Mouse (Mus musculus) lung, embryonic 14.5 days (tissue): Measurements from ENCODE around the gene Hist1h3b. TPM values are rescaled to one million over a fixed set of nuclear protein-coding genes. Genes with fewer than 3 reads are reported as not detected.
"Not testable (repeated sequence)": the region's sequence is repeated elsewhere in the genome, so short reads cannot be mapped to it uniquely, and the experiment has no call there.

ENCODE experiments used
- ATAC-seq: fragments of 200-750 bp; cut with Nextera tagmentation; 2 replicates; pipeline ENCODE4 v1.8.0; 2017; ENCODE audit warnings: mild to moderate bottlenecking, moderate TSS enrichment, moderate library complexity; ENCODE audit not compliant: insufficient read depth
- DNase-seq: peaks from one replicate; pipeline ENCODE4 v3.0.0-alpha.2; 2015
- H3K27ac ChIP-seq: fragments of 300-500 bp; sonication (generic); 2 replicates; pipeline ENCODE4 v1.5.1; 2014; ENCODE audit warnings: low read depth, mild to moderate bottlenecking, moderate library complexity
- H3K27me3 ChIP-seq: fragments of 300-500 bp; sonication (generic); 2 replicates; pipeline ENCODE4 v1.6.1; 2014; ENCODE audit warnings: low read length, control low read depth; ENCODE audit not compliant: insufficient read depth
- H3K36me3 ChIP-seq: fragments of 300-500 bp; sonication (generic); 2 replicates; pipeline ENCODE4 v1.6.1; 2014; ENCODE audit warnings: control low read depth; ENCODE audit not compliant: insufficient read depth
- H3K4me1 ChIP-seq: fragments of 300-500 bp; sonication (generic); 2 replicates; pipeline ENCODE4 v1.6.1; 2014; ENCODE audit warnings: antibody characterized with exemption, control low read depth; ENCODE audit not compliant: insufficient read depth
- H3K4me2 ChIP-seq: fragments of 300-500 bp; sonication (generic); 2 replicates; pipeline ENCODE4 v1.6.1; 2014; ENCODE audit warnings: mild to moderate bottlenecking
- H3K4me3 ChIP-seq: fragments of 300-500 bp; sonication (generic); 2 replicates; pipeline ENCODE4 v1.5.1; 2014; ENCODE audit warnings: low read depth, low read length
- H3K9ac ChIP-seq: fragments of 300-500 bp; sonication (generic); 2 replicates; pipeline ENCODE4 v1.6.1; 2014
- H3K9me3 ChIP-seq: fragments of 300-500 bp; sonication (generic); 2 replicates; pipeline ENCODE4 v1.6.1; 2016; ENCODE audit warnings: low read depth, low read length, control low read depth
- CTCF ChIP-seq: IDR thresholded peaks from 2 replicates; pipeline ENCODE4 v1.5.1; 2016; ENCODE audit warnings: antibody characterized with exemption, low read depth
- WGBS: fragments of 180-500 bp; shearing (Covaris S2); extraction: QIAGEN DNeasy Blood & Tissue Kit; methylation state at CpG from one replicate; pipeline ENCODE4 v1.1.7; 2014; 5-methylcytosine and 5-hydroxymethylcytosine counted together
- polyA plus RNA-seq: library from polyadenylated mRNA; unstranded; fragments of >200 nt; fragmentation: Nextera tagmentation; extraction: Ambion mirVana; gene quantifications from 2 replicates; pipeline ENCODE4 v1.2.1, GENCODE M21; 2014

Gene Hist1h3b
- polyA plus RNA-seq, 1 experiment from 2014 or later = 18.4 TPM

GRCm38 (mm10) chr13:23749563-23750121, 2.4 kb upstream of the Hist1h3b start:
- ATAC-seq (no peak), DNase-seq (no peak)
- 90% methylated on average over 5 of the region's 5 CpGs for WGBS

DNA sequence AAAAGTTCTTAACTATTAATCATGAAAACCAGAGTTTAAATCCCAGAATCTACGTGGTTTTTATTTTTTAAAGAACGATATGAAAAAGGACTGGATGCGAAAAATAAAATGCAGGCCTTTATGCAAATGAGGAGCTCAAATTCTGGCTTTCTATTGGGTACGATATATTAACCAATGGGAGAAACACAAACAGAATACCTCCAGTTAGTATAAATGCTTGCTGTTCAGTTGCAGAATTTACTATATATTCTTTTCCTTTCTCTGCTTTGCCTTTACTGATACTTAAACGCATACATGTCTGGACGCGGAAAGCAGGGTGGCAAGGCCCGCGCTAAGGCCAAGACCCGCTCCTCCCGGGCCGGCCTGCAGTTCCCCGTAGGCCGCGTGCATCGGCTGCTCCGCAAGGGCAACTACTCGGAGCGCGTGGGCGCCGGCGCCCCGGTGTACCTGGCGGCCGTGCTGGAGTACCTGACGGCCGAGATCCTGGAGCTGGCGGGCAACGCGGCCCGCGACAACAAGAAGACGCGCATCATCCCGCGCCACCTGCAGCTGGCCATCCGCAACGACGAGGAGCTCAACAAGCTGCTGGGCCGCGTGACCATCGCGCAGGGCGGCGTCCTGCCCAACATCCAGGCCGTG, 1.1 kb upstream of the Hist1h3b start, which contains the start of gene Hist1h2ab:
Gene Hist1h2ab (plus strand): TSS at position 288 of the 639 bp plus-strand sequence.
- peak within 1 kb of the TSS; percentile 41 for H3K4me3 ChIP-seq
- H3K4me1 ChIP-seq = peaks cover 12% of the 10 kb centered on the region
- peak within 1 kb of the TSS; percentile 98 for H3K27ac ChIP-seq
- peak within 1 kb of the TSS; percentile 64 for H3K4me2 ChIP-seq
- DNase-seq (peak; percentile 92), ATAC-seq (peak; percentile 43)
- H3K9me3 ChIP-seq, H3K27me3 ChIP-seq, H3K36me3 ChIP-seq: not testable (repeated sequence)
- H3K9ac ChIP-seq = peak within 1 kb of the TSS; percentile 56
- WGBS = under 1% methylated on average over 27 of the region's 47 CpGs

More at GRCm38 (mm10) chr13:23749563-23750121, 2.4 kb upstream of the Hist1h3b start:
- H3K36me3 ChIP-seq = no peaks in the 10 kb centered on the region
- peaks cover 12% of the 10 kb centered on the region for H3K4me1 ChIP-seq
- no peaks in the 10 kb centered on the region for H3K27me3 ChIP-seq
- H3K9ac ChIP-seq = no peak overlapping the region
- no peak overlapping the region for H3K4me2 ChIP-seq
- H3K27ac ChIP-seq = peak overlapping the region; percentile 98
- TF ChIP-seq CTCF = no peak
- no peaks in the 10 kb centered on the region for H3K9me3 ChIP-seq
- H3K4me3 ChIP-seq = no peak overlapping the region

DNA sequence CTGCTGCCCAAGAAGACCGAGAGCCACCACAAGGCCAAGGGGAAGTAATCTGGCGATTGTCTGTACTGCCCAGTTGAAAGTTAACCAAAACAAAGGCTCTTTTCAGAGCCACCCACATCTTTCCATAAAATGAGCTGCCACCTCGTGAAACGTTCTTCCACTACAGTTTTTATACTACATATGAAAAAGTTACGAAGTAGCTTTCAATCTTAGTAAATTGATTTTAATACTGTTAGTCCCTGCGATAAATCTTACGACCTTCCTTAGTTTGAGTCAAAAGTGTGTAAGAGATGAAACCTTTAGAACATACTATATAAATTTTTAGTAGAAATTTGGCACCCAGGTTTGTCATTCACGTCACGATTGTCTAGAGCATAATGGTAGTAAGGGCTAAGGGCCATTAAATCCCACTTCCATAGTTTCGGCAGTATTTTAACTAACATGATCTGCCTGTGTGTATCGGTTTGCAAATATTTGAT, 550 bp upstream of the Hist1h3b start:
- DNase-seq = peak; percentile 72
- Histone ChIP-seq H3K9ac (peak overlapping the region; percentile 56), H3K4me3 (peak overlapping the region; percentile 41), H3K9me3 (no peaks in the 10 kb centered on the region), H3K36me3 (no peaks in the 10 kb centered on the region), H3K4me2 (peak overlapping the region; percentile 64), H3K27me3 (no peaks in the 10 kb centered on the region), H3K4me1 (peaks cover 12% of the 10 kb centered on the region), H3K27ac (peak overlapping the region; percentile 98)
- no peak for TF ChIP-seq CTCF
- 0 out of 2 replicates have a peak, but pooled peaks have one; percentile 18 for ATAC-seq
- WGBS = under 1% methylated on average over 11 of the region's 11 CpGs

GRCm38 (mm10) chr13:23752742-23753172, 690 bp downstream of the Hist1h3b start:
- Histone ChIP-seq H3K9ac (peak overlapping the region; percentile 76), H3K9me3 (no peaks in the 10 kb centered on the region), H3K4me2 (peak overlapping the region; percentile 82), H3K4me1 (peaks cover 11% of the 10 kb centered on the region), H3K27ac (peak overlapping the region; percentile 97), H3K36me3 (no peaks in the 10 kb centered on the region), H3K4me3 (peak overlapping the region; percentile 41), H3K27me3 (no peaks in the 10 kb centered on the region)
- no peak for TF ChIP-seq CTCF
- DNase-seq (peak; percentile 54), ATAC-seq (no peak)
- 1% methylated on average over 6 of the region's 6 CpGs for WGBS

DNA sequence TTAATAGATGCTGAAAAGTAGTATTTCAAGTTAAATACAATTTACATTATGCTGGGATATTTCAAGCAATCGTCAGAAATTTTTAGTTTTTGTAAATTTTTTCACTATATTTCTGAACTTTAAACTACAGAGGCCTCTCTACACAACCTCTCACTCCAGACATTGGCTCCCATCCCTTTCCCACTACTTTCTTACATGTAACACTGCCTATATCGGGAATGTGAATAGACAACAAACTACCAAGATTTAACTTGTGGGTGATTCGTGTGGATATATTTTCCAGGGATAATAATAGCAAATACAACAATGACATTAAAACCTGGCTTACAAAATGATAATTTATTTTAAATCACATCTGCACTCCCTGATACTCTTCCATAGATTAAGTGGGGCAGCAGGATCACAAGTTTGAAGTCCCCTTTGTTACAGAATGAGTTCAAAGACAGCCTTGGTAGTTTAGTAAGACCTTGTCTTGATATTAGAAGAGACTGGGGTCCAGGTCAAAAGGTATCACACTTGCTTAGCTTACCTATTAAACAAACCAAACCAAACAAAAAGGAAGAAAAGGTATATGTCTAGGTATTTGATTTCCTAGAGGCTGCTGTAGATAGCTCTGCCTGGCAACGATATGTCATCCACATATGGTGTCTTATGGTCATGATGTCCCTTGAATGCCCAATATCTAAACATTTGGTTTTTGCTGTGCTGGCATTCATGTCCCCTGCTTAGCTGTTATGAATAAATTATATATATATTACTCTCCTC, 1.4 kb downstream of the Hist1h3b start:
- no peak for ATAC-seq
- peak; percentile 37 for DNase-seq
- Histone ChIP-seq H3K27me3 (no peaks in the 10 kb centered on the region), H3K4me1 (peaks cover 4% of the 10 kb centered on the region; the same call in 1 of the 2 replicates), H3K4me2 (peak overlapping the region; percentile 82), H3K9ac (peak overlapping the region; percentile 76), H3K4me3 (peak overlapping the region; percentile 41), H3K9me3 (no peaks in the 10 kb centered on the region), H3K27ac (peak overlapping the region; percentile 97), H3K36me3 (no peaks in the 10 kb centered on the region)
- 37% methylated on average over 4 of the region's 4 CpGs for WGBS
- no peak for TF ChIP-seq CTCF

- 0 out of 2 replicates have a peak overlapping the region, but pooled peaks have one; percentile 27 for H3K27ac ChIP-seq
- no peak for ATAC-seq
These were observed 2.9 kb downstream of the Hist1h3b start for GRCm38 (mm10) chr13:23755000-23755399.

More at GRCm38 (mm10) chr13:23755000-23755399, 2.9 kb downstream of the Hist1h3b start:
- no peak overlapping the region for H3K4me3 ChIP-seq
- no peaks in the 10 kb centered on the region for H3K9me3 ChIP-seq
- TF ChIP-seq CTCF = no peak
- no peak for DNase-seq
- 0 out of 2 replicates have a peak, but pooled peaks cover 4% of the 10 kb centered on the region for H3K4me1 ChIP-seq
- H3K27me3 ChIP-seq = no peaks in the 10 kb centered on the region
- no peak overlapping the region for H3K4me2 ChIP-seq
- H3K36me3 ChIP-seq = no peaks in the 10 kb centered on the region
- H3K9ac ChIP-seq = no peak overlapping the region
